Mouse (Mus musculus) bone marrow macrophage, adult 2 months (primary cell): ENCODE measurements around the gene Ppfia4.

Experiments
- CTCF ChIP-seq: IDR thresholded peaks from 2 replicates; pipeline ENCODE4 v1.5.1; 2012; ENCODE audit warnings: low read depth, mild to moderate bottlenecking, low read length, moderate library complexity
- POLR2A ChIP-seq: IDR thresholded peaks from 2 replicates; pipeline ENCODE4 v1.6.1; 2012; ENCODE audit warnings: mild to moderate bottlenecking, low read depth, low read length, borderline replicate concordance

- TF ChIP-seq POLR2A (no peak), CTCF (no peak)
Observed at GRCm38 (mm10) chr1:134293738-134294604, 38.8 kb downstream of the Ppfia4 start.
